Mouse (Mus musculus) MEL (cell line): ENCODE measurements around the gene Nr0b2. TPM values are rescaled to one million over a fixed set of nuclear protein-coding genes. Genes with fewer than 3 reads are reported as not detected.

Experiments
- DNase-seq: peaks from one replicate; pipeline ENCODE4 v3.0.0; 2011; ENCODE audit warnings: low read depth, low spot score
- H3K27ac ChIP-seq: 2 replicates; pipeline ENCODE4 v1.5.1; 2012; ENCODE audit warnings: low read depth, mild to moderate bottlenecking, control low read depth, low read length, moderate library complexity; ENCODE audit not compliant: control insufficient read depth
- H3K27me3 ChIP-seq, 2 experiments: fragments of 150-350 bp in 1 of 2; sonication (generic) in 1 of 2; 2 replicates each; pipeline ENCODE4 v1.6.1; 2012; ENCODE audit warnings: low read length in 2 of 2, mild to moderate bottlenecking in 2 of 2, improper control_type of control experiment in 1 of 2, moderate library complexity in 1 of 2; ENCODE audit not compliant: insufficient read depth in 2 of 2, control insufficient read depth in 1 of 2
- H3K36me3 ChIP-seq, 2 experiments: 2 replicates each; pipeline ENCODE4 v1.6.1; 2012 to 2014; ENCODE audit warnings: low read length in 2 of 2, improper control_type of control experiment in 1 of 2, inconsistent platforms in 1 of 2, mild to moderate bottlenecking in 1 of 2; ENCODE audit not compliant: insufficient read depth in 2 of 2, control insufficient read depth in 1 of 2
- H3K4me1 ChIP-seq, 2 experiments: fragments of 150-350 bp in 1 of 2; sonication (generic) in 1 of 2; 2 replicates each; pipeline ENCODE4 v1.6.1; 2012; ENCODE audit warnings: low read length in 2 of 2, improper control_type of control experiment in 1 of 2, mild to moderate bottlenecking in 1 of 2; ENCODE audit not compliant: insufficient read depth in 2 of 2, control insufficient read depth in 1 of 2
- H3K4me3 ChIP-seq, 2 experiments: fragments of 150-350 bp in 1 of 2; sonication (generic) in 1 of 2; 2 replicates each; pipeline ENCODE4 v1.5.1; 2012; ENCODE audit warnings: low read depth in 2 of 2, low read length in 2 of 2, mild to moderate bottlenecking in 2 of 2, moderate library complexity in 2 of 2, control low read depth in 1 of 2, improper control_type of control experiment in 1 of 2; ENCODE audit not compliant: control insufficient read depth in 1 of 2, insufficient read depth in 1 of 2
- H3K79me2 ChIP-seq: 2 replicates; pipeline ENCODE4 v1.6.1; 2012; ENCODE audit warnings: mild to moderate bottlenecking, low read length, moderate library complexity; ENCODE audit not compliant: control insufficient read depth, poor library complexity, insufficient read depth
- H3K9ac ChIP-seq: 2 replicates; pipeline ENCODE4 v1.6.1; 2012; ENCODE audit warnings: low read depth, mild to moderate bottlenecking, control low read depth, low read length, moderate library complexity; ENCODE audit not compliant: control insufficient read depth, poor library complexity, severe bottlenecking
- H3K9me3 ChIP-seq: fragments of 150-350 bp; sonication (generic); replicated peaks from 2 replicates; pipeline ENCODE4 v1.6.1; 2012; ENCODE audit warnings: mild to moderate bottlenecking, low read length, improper control_type of control experiment, moderate library complexity; ENCODE audit not compliant: insufficient read depth
- BHLHE40 ChIP-seq: IDR thresholded peaks from 2 replicates; pipeline ENCODE4 v1.6.1; 2012; ENCODE audit warnings: low read depth, mild to moderate bottlenecking, inconsistent platforms, low read length, improper control_type of control experiment, borderline replicate concordance
- CHD1 ChIP-seq: IDR thresholded peaks from 2 replicates; pipeline ENCODE4 v1.6.1; 2012; ENCODE audit warnings: low read depth, mild to moderate bottlenecking, inconsistent platforms, low read length, improper control_type of control experiment
- CHD2 ChIP-seq: IDR thresholded peaks from 2 replicates; pipeline ENCODE4 v1.6.1; 2011; ENCODE audit warnings: low read length, improper control_type of control experiment
- CTCF ChIP-seq, 3 experiments: IDR thresholded peaks in 2 of 3; conservative IDR thresholded peaks in 1 of 3; 2 replicates each; pipeline ENCODE4 v1.5.1; 2011 to 2012; ENCODE audit warnings: low read length in 3 of 3, low read depth in 2 of 3, mild to moderate bottlenecking in 2 of 3, improper control_type of control experiment in 1 of 3, inconsistent platforms in 1 of 3, mixed read lengths in 1 of 3, moderate library complexity in 1 of 3; ENCODE audit not compliant: control insufficient read depth in 1 of 3, insufficient read depth in 1 of 3, poor library complexity in 1 of 3, severe bottlenecking in 1 of 3
- E2F4 ChIP-seq: IDR thresholded peaks from 2 replicates; pipeline ENCODE4 v1.6.1; 2011; ENCODE audit warnings: low read depth, low read length, improper control_type of control experiment, borderline replicate concordance
- ELF1 ChIP-seq: IDR thresholded peaks from 2 replicates; pipeline ENCODE4 v1.6.1; 2014; ENCODE audit warnings: low read depth, mild to moderate bottlenecking, inconsistent platforms, low read length, improper control_type of control experiment, moderate library complexity
- EP300 ChIP-seq, 2 experiments: IDR thresholded peaks; 2 replicates each; pipeline ENCODE4 v1.6.1; 2011; ENCODE audit warnings: improper control_type of control experiment in 2 of 2, low read length in 2 of 2, low read depth in 1 of 2, mild to moderate bottlenecking in 1 of 2
- ETS1 ChIP-seq: IDR thresholded peaks from 2 replicates; pipeline ENCODE4 v1.6.1; 2012; ENCODE audit warnings: low read depth, mild to moderate bottlenecking, inconsistent platforms, low read length, improper control_type of control experiment, moderate library complexity
- GABPA ChIP-seq: IDR thresholded peaks from 2 replicates; pipeline ENCODE4 v1.6.1; 2012; ENCODE audit warnings: low read depth, mild to moderate bottlenecking, inconsistent platforms, low read length, improper control_type of control experiment, moderate library complexity
- GATA1 ChIP-seq: IDR thresholded peaks from 2 replicates; pipeline ENCODE4 v1.6.1; 2011; ENCODE audit warnings: low read depth, low read length, improper control_type of control experiment
- HCFC1 ChIP-seq: IDR thresholded peaks from 2 replicates; pipeline ENCODE4 v1.6.1; 2012; ENCODE audit warnings: low read depth, mild to moderate bottlenecking, inconsistent platforms, low read length, improper control_type of control experiment, moderate library complexity
- KAT2A ChIP-seq: conservative IDR thresholded peaks from 2 replicates; pipeline ENCODE4 v1.6.1; 2012; ENCODE audit warnings: low read depth, low read length, improper control_type of control experiment, inconsistent platforms
- MAX ChIP-seq: IDR thresholded peaks from 2 replicates; pipeline ENCODE4 v1.6.1; 2011; ENCODE audit warnings: low read length, improper control_type of control experiment
- MAZ ChIP-seq: IDR thresholded peaks from 2 replicates; pipeline ENCODE4 v1.6.1; 2012; ENCODE audit warnings: low read depth, mild to moderate bottlenecking, inconsistent platforms, low read length, improper control_type of control experiment
- MXI1 ChIP-seq: IDR thresholded peaks from 2 replicates; pipeline ENCODE4 v1.6.1; 2011; ENCODE audit warnings: mild to moderate bottlenecking, low read depth, low read length, improper control_type of control experiment
- MYB ChIP-seq: IDR thresholded peaks from 2 replicates; pipeline ENCODE4 v1.6.1; 2011; ENCODE audit warnings: mild to moderate bottlenecking, low read depth, low read length, improper control_type of control experiment
- MYC ChIP-seq: IDR thresholded peaks from 2 replicates; pipeline ENCODE4 v1.6.1; 2011; ENCODE audit warnings: low read depth, mild to moderate bottlenecking, low read length, improper control_type of control experiment, moderate library complexity
- NELFE ChIP-seq: IDR thresholded peaks from 2 replicates; pipeline ENCODE4 v1.6.1; 2011; ENCODE audit warnings: low read depth, low read length, improper control_type of control experiment
- NRF1 ChIP-seq: IDR thresholded peaks from 2 replicates; pipeline ENCODE4 v1.6.1; 2014; ENCODE audit warnings: low read depth, mild to moderate bottlenecking, inconsistent platforms, low read length, improper control_type of control experiment, moderate library complexity; ENCODE audit not compliant: poor library complexity, insufficient read depth, severe bottlenecking
- POLR2A ChIP-seq, 2 experiments: IDR thresholded peaks; 2 replicates each; pipeline ENCODE4 v1.6.1; 2011 to 2012; ENCODE audit warnings: low read length in 2 of 2, mild to moderate bottlenecking in 2 of 2, control low read depth in 1 of 2, improper control_type of control experiment in 1 of 2, low read depth in 1 of 2, moderate library complexity in 1 of 2; ENCODE audit not compliant: control insufficient read depth in 1 of 2, insufficient read depth in 1 of 2, poor library complexity in 1 of 2
- POLR2AphosphoS2 ChIP-seq: IDR thresholded peaks from 2 replicates; pipeline ENCODE4 v1.6.1; 2011; ENCODE audit warnings: low read length, improper control_type of control experiment
- POLR2AphosphoS5 ChIP-seq: IDR thresholded peaks from 2 replicates; pipeline ENCODE4 v1.6.1; 2012; ENCODE audit warnings: low read depth, borderline replicate concordance, mild to moderate bottlenecking, inconsistent platforms, low read length, moderate library complexity, mixed read lengths
- RAD21 ChIP-seq: IDR thresholded peaks from 2 replicates; pipeline ENCODE4 v1.6.1; 2011; ENCODE audit warnings: mild to moderate bottlenecking, low read depth, low read length, improper control_type of control experiment
- RCOR1 ChIP-seq: IDR thresholded peaks from 2 replicates; pipeline ENCODE4 v1.6.1; 2012; ENCODE audit warnings: low read depth, mild to moderate bottlenecking, inconsistent platforms, low read length, improper control_type of control experiment
- SMC3 ChIP-seq: IDR thresholded peaks from 2 replicates; pipeline ENCODE4 v1.6.1; 2011; ENCODE audit warnings: low read depth, low read length, improper control_type of control experiment
- TAL1 ChIP-seq: IDR thresholded peaks from 2 replicates; pipeline ENCODE4 v1.6.1; 2012; ENCODE audit warnings: mild to moderate bottlenecking, inconsistent platforms, low read length, moderate library complexity, mixed read lengths
- TBP ChIP-seq: IDR thresholded peaks from 2 replicates; pipeline ENCODE4 v1.8.0; 2011; ENCODE audit warnings: low read depth, low read length, improper control_type of control experiment
- TCF12 ChIP-seq: IDR thresholded peaks from 2 replicates; pipeline ENCODE4 v1.6.1; 2014; ENCODE audit warnings: low read depth, mild to moderate bottlenecking, inconsistent platforms, low read length, improper control_type of control experiment, moderate library complexity
- UBTF ChIP-seq: IDR thresholded peaks from 2 replicates; pipeline ENCODE4 v1.6.1; 2012; ENCODE audit warnings: low read depth, mild to moderate bottlenecking, inconsistent platforms, low read length, improper control_type of control experiment, moderate library complexity, borderline replicate concordance; ENCODE audit not compliant: insufficient read depth
- USF1 ChIP-seq: IDR thresholded peaks from 2 replicates; pipeline ENCODE4 v1.6.1; 2014; ENCODE audit warnings: low read depth, mild to moderate bottlenecking, inconsistent platforms, low read length, improper control_type of control experiment, moderate library complexity
- USF2 ChIP-seq, 2 experiments: IDR thresholded peaks; 2 replicates each; pipeline ENCODE4 v1.6.1; 2011 to 2012; ENCODE audit warnings: improper control_type of control experiment in 2 of 2, low read length in 2 of 2, borderline replicate concordance in 1 of 2, inconsistent platforms in 1 of 2, low read depth in 1 of 2, mild to moderate bottlenecking in 1 of 2; ENCODE audit not compliant: insufficient read depth in 1 of 2
- ZC3H11A ChIP-seq: IDR thresholded peaks from 2 replicates; pipeline ENCODE4 v1.6.1; 2012; ENCODE audit warnings: low read depth, mild to moderate bottlenecking, inconsistent platforms, low read length, improper control_type of control experiment
- ZKSCAN1 ChIP-seq: IDR thresholded peaks from 2 replicates; pipeline ENCODE4 v1.6.1; 2012; ENCODE audit warnings: low read depth, mild to moderate bottlenecking, inconsistent platforms, low read length, improper control_type of control experiment, moderate library complexity
- ZMIZ1 ChIP-seq: IDR thresholded peaks from 2 replicates; pipeline ENCODE4 v1.6.1; 2012; ENCODE audit warnings: low read depth, mild to moderate bottlenecking, inconsistent platforms, low read length, improper control_type of control experiment, moderate library complexity
- ZNF384 ChIP-seq: IDR thresholded peaks from 2 replicates; pipeline ENCODE4 v1.6.1; 2012; ENCODE audit warnings: low read depth, mild to moderate bottlenecking, inconsistent platforms, low read length, improper control_type of control experiment
- polyA plus RNA-seq, 2 experiments: library from polyadenylated mRNA; stranded (reverse) in 1 of 2; unstranded in 1 of 2; fragments of >175 nt in 1 of 2; fragments of >200 nt in 1 of 2; gene quantifications; 2 replicates each; pipeline versions ENCODE4 v1.2.1 to v1.2.4; 2012; ENCODE audit warnings: low replicate concordance in 2 of 2, low read depth in 1 of 2; ENCODE audit not compliant: insufficient read length in 2 of 2, insufficient read depth in 1 of 2, missing spikeins in 1 of 2
- total RNA-seq: library from RNA; depleted of rRNA; stranded (reverse); fragments of 300-350 nt; gene quantifications from 2 replicates; pipeline ENCODE4 v1.2.3, GENCODE M21; 2012

Nr0b2 gene
- total and polyA plus RNA-seq, 3 experiments: 0.10 TPM; not detected in 2

DNA sequence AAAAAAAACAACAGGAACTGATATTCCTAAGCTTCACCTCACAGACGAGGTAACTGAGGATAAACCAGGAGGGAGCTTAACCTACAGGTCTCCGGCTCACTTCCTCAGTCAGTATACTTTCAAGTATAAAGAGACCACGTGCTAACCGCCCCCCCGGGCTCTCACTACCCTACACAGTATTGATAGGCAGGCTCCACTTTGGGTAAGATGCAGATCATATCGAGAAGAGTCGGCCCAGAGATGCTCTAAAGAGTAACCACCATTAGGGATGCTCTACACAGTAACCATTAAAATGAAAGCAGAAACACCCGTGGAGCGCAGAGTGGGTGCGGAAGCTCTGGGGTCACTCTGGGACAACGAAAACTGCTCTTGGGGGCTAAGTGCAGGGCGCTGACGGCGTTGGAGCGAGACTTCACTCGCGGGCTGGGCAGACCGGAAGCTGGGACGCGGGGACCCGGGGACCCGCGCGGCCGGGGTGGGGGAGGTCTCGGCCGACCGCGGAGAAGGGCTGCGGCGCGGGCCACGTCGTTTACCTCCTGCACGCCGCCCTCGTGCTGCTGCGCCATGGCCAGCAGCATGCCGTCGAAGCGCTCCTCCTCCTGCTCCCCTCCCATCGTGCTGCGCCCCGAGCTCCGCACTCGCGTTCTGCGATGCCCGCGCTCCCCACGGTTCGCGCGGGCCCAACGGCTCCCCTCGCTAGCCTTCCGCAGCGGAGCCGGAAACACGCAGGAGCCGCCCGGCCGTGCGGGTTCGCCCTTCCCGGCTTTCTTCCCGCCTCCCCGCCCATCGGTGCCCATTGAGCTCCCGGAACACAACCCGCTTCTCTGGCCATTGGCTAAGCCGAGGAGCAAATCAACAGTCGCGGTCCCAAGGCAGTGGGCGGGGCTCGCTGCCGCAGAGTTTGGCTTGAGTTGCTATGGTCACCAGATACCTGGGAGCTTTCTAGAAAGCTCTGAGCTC is 7.6 kb upstream of the Nr0b2 start, which contains the start of gene Nudc:
Gene Nudc, minus strand, starts transcription at position 725 of the 960 bp plus-strand sequence.
- H3K36me3 ChIP-seq: peaks cover 1 to 9% of the 10 kb centered on the region in 2 experiments; a peak in 3 of 4 replicates
- H3K27me3 ChIP-seq: no peaks in the 10 kb centered on the region
- H3K79me2 ChIP-seq: peaks cover 45% of the 10 kb centered on the region
- H3K9ac ChIP-seq: peak within 1 kb of the TSS; percentile 97
- no peaks in the 10 kb centered on the region for H3K9me3 ChIP-seq
- H3K4me3 ChIP-seq: peak within 1 kb of the TSS; percentile 92 to 96
- peaks cover 3 to 6% of the 10 kb centered on the region in 2 experiments for H3K4me1 ChIP-seq
- peak within 1 kb of the TSS; percentile 79 for H3K27ac ChIP-seq
- peak; percentile 97 for DNase-seq
- TF ChIP-seq BHLHE40: no peak
- TF ChIP-seq HCFC1: peak; percentile 86
- TF ChIP-seq CHD2: no peak
- TF ChIP-seq TBP: peak; percentile 63; the same call in 1 of the 2 replicates
- no peak for TF ChIP-seq ZKSCAN1
- peak; percentile 81 to 95 for TF ChIP-seq POLR2A (IDR thresholded peaks at IDR 0.05; ENCODE audit: control insufficient read depth in 1 of 2, insufficient read depth in 1 of 2, low read depth in 1 of 2, low read length in 2 of 2, poor library complexity in 1 of 2)
- TF ChIP-seq ZMIZ1: peak; percentile 79
- no peak for TF ChIP-seq UBTF
- no peak for TF ChIP-seq GABPA
- TF ChIP-seq TCF12: 0 out of 2 replicates have a peak, but pooled peaks have one; percentile 43
- TF ChIP-seq TAL1: no peak
- no peak for TF ChIP-seq NRF1
- TF ChIP-seq E2F4: peak; percentile 43; the same call in 1 of the 2 replicates
- TF ChIP-seq EP300 (IDR thresholded peaks at IDR 0.05; ENCODE audit: low read depth in 1 of 2, low read length in 2 of 2): no peak
- TF ChIP-seq POLR2AphosphoS5: no peak
- TF ChIP-seq POLR2AphosphoS2: peak; percentile 70; the same call in 1 of the 2 replicates
- no peak for TF ChIP-seq RAD21
- no peak for TF ChIP-seq GATA1
- TF ChIP-seq CHD1: no peak
- TF ChIP-seq USF1: peak; percentile 62
- no peak for TF ChIP-seq RCOR1
- TF ChIP-seq ZC3H11A: no peak
- peak; percentile 93 for TF ChIP-seq NELFE
- peak; percentile 85 for TF ChIP-seq MXI1
- TF ChIP-seq MAZ: no peak; the same call in 1 of the 2 replicates
- TF ChIP-seq ETS1: no peak
- no peak for TF ChIP-seq CTCF (IDR thresholded peaks at IDR 0.05 in 2 of 3, conservative IDR thresholded peaks at IDR 0.05 in 1 of 3; ENCODE audit: control insufficient read depth in 1 of 3, insufficient read depth in 1 of 3, low read depth in 2 of 3, low read length in 3 of 3, poor library complexity in 1 of 3, severe bottlenecking in 1 of 3)
- TF ChIP-seq KAT2A: no peak; the same call in 1 of the 2 replicates
- no peak for TF ChIP-seq USF2 (IDR thresholded peaks at IDR 0.05; ENCODE audit: borderline replicate concordance in 1 of 2, insufficient read depth in 1 of 2, low read depth in 1 of 2, low read length in 2 of 2)
- TF ChIP-seq ZNF384: no peak
- no peak for TF ChIP-seq SMC3
- TF ChIP-seq MYC: peak; percentile 13
- peak; percentile 57 for TF ChIP-seq MAX
- TF ChIP-seq MYB: peak; percentile 45; the same call in 1 of the 2 replicates
- peak; percentile 68; the same call in 1 of the 2 replicates for TF ChIP-seq ELF1
